Mouse (Mus musculus) neural tube, embryonic 11.5 days (tissue): Measurements from ENCODE around the gene Phtf2. TPM values are rescaled to one million over a fixed set of nuclear protein-coding genes. Genes with fewer than 3 reads are reported as not detected.

Experiments used
- ATAC-seq: fragments of 200-750 bp; cut with Nextera tagmentation; 2 replicates; pipeline ENCODE4 v1.8.0; 2017; ENCODE audit warnings: moderate number of reproducible peaks, mild to moderate bottlenecking, moderate TSS enrichment, moderate library complexity; ENCODE audit not compliant: insufficient read depth, low FRiP score, low TSS enrichment
- DNase-seq: peaks from one replicate; pipeline ENCODE4 v3.0.0-alpha.2; 2015; ENCODE audit warnings: low spot score
- H3K27ac ChIP-seq: fragments of 300-500 bp; sonication (generic); 2 replicates; pipeline ENCODE4 v1.5.1; 2014; ENCODE audit warnings: low read depth, mild to moderate bottlenecking, low read length
- H3K27me3 ChIP-seq: fragments of 300-500 bp; sonication (generic); 2 replicates; pipeline ENCODE4 v1.6.1; 2014; ENCODE audit warnings: mild to moderate bottlenecking, low read length, mixed read lengths; ENCODE audit not compliant: control insufficient read depth, insufficient read depth
- H3K36me3 ChIP-seq: fragments of 300-500 bp; sonication (generic); 2 replicates; pipeline ENCODE4 v1.6.1; 2014; ENCODE audit warnings: mild to moderate bottlenecking, low read length, moderate library complexity, mixed read lengths; ENCODE audit not compliant: control insufficient read depth, insufficient read depth
- H3K4me1 ChIP-seq: fragments of 300-500 bp; sonication (generic); 2 replicates; pipeline ENCODE4 v1.6.1; 2014; ENCODE audit warnings: low read length, mixed read lengths; ENCODE audit not compliant: control insufficient read depth, insufficient read depth
- H3K4me2 ChIP-seq: fragments of 300-500 bp; sonication (generic); 2 replicates; pipeline ENCODE4 v1.6.1; 2014; ENCODE audit warnings: low read depth, mild to moderate bottlenecking, moderate library complexity
- H3K4me3 ChIP-seq: fragments of 300-500 bp; sonication (generic); 2 replicates; pipeline ENCODE4 v1.5.1; 2014; ENCODE audit warnings: low read depth, low read length
- H3K9ac ChIP-seq: fragments of 300-500 bp; sonication (generic); 2 replicates; pipeline ENCODE4 v1.6.1; 2014; ENCODE audit warnings: mild to moderate bottlenecking, low read length
- H3K9me3 ChIP-seq: fragments of 300-500 bp; sonication (generic); 2 replicates; pipeline ENCODE4 v1.6.1; 2016; ENCODE audit warnings: low read length; ENCODE audit not compliant: control insufficient read depth
- WGBS: fragments of 180-500 bp; shearing (Covaris S2); extraction: QIAGEN DNeasy Blood & Tissue Kit; methylation state at CpG from one replicate; pipeline ENCODE4 v1.1.7; 2014; 5-methylcytosine and 5-hydroxymethylcytosine counted together
- polyA plus RNA-seq: library from polyadenylated mRNA; unstranded; fragments of >200 nt; fragmentation: Nextera tagmentation; extraction: Ambion mirVana; gene quantifications from 2 replicates; pipeline ENCODE4 v1.2.1, GENCODE M21; 2014

Gene Phtf2
- polyA plus RNA-seq, 1 experiment from 2014 or later = 21.5 TPM

DNA sequence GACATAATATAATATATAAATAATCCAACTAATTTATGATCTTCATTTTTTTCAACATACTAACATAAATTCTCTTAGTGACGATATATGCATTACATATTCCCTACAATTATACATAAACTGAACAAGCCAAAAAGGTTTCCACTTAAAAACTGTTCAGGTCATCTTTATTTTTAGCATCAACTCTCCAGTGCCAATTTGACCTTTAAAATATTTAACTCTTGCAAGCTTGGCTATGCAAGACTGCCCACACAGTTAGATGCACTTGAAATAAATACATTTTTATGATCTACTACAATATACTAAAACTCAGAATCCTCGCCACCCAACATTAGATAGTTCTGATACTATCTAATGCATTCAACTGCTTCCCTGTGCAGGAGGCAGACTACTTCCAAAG lies 1.5 kb downstream of the Phtf2 start:
- no peak overlapping the region for H3K9ac ChIP-seq
- WGBS = 78% methylated on average over 2 of the region's 2 CpGs

DNA sequence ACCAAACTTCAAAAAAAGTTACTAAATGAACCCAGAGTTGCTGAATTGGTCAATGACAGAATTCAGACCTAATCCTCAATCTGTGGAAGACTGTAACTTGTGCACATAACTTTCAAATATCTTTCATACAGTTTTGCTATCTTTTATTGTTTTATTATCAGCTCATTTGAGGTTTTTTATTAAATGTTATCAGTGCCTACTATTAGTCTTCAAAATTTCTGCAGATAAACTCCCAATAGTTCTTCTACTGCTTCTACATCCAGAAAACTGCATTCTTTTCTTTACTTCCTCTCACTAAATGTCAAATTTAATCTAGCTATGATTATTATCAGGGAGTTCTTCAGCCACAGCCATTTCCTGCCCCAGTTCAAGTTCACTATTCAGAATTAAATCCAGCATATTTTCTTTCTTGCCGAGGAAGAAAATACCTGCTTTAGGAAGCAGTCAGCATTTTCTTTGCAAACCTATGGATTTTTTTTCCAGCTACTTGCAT lies 4.9 kb downstream of the Phtf2 start:
- Histone ChIP-seq H3K27me3 (no peaks in the 10 kb centered on the region), H3K36me3 (no peaks in the 10 kb centered on the region), H3K9me3 (no peaks in the 10 kb centered on the region), H3K4me3 (no peak overlapping the region), H3K4me1 (0 out of 2 replicates have a peak, but pooled peaks cover 3% of the 10 kb centered on the region), H3K4me2 (no peak overlapping the region), H3K27ac (no peak overlapping the region), H3K9ac (no peak overlapping the region)
- WGBS = 95% methylated on average over 1 of the region's 1 CpGs
- ATAC-seq (no peak), DNase-seq (no peak)

More for the DNA sequence above, 1.5 kb downstream of the Phtf2 start:
- peak overlapping the region; percentile 49 for H3K4me2 ChIP-seq
- peak overlapping the region; percentile 86; the same call in 1 of the 2 replicates for H3K4me3 ChIP-seq
- no peak overlapping the region for H3K27ac ChIP-seq
- ATAC-seq (no peak), DNase-seq (no peak)
- H3K9me3 ChIP-seq = no peaks in the 10 kb centered on the region
- H3K36me3 ChIP-seq = no peaks in the 10 kb centered on the region
- H3K27me3 ChIP-seq = no peaks in the 10 kb centered on the region
- peaks cover 3% of the 10 kb centered on the region; the same call in 1 of the 2 replicates for H3K4me1 ChIP-seq

DNA sequence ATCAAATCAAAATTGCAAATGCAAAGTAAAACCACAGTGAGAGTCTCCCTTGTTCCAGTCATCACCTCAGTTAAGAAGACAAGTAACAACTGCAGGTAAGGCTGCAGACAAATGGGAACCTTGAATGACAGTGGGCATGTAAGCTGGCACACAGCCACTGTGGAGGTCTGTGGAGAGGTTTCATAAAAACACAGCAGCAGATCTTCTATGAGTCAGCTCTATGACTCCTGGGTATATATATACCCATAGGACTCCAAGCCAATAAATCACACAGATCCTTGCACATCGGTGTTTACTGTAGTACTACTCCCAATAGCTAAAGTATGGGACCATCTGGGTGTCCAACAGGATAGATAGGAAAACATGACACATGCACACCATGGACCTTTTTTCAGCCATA lies 8.8 kb downstream of the Phtf2 start:
- Histone ChIP-seq H3K4me3 (no peak overlapping the region), H3K36me3 (no peaks in the 10 kb centered on the region), H3K27me3 (no peaks in the 10 kb centered on the region), H3K4me2 (no peak overlapping the region), H3K9ac (no peak overlapping the region), H3K27ac (no peak overlapping the region), H3K4me1 (no peaks in the 10 kb centered on the region), H3K9me3 (no peaks in the 10 kb centered on the region)
- DNase-seq (no peak), ATAC-seq (no peak)
- 85% methylated on average over 1 of the region's 1 CpGs for WGBS

GRCm38 (mm10) chr5:20865193-20865755 lies 16.6 kb downstream of the Phtf2 start:
- Histone ChIP-seq H3K4me2 (no peak overlapping the region), H3K27me3 (no peaks in the 10 kb centered on the region), H3K4me1 (no peaks in the 10 kb centered on the region), H3K9me3 (no peaks in the 10 kb centered on the region), H3K36me3 (no peaks in the 10 kb centered on the region), H3K27ac (no peak overlapping the region), H3K4me3 (no peak overlapping the region), H3K9ac (no peak overlapping the region)
- no peak for DNase-seq
- 89% methylated on average over 2 of the region's 2 CpGs for WGBS
- no peak for ATAC-seq

DNA sequence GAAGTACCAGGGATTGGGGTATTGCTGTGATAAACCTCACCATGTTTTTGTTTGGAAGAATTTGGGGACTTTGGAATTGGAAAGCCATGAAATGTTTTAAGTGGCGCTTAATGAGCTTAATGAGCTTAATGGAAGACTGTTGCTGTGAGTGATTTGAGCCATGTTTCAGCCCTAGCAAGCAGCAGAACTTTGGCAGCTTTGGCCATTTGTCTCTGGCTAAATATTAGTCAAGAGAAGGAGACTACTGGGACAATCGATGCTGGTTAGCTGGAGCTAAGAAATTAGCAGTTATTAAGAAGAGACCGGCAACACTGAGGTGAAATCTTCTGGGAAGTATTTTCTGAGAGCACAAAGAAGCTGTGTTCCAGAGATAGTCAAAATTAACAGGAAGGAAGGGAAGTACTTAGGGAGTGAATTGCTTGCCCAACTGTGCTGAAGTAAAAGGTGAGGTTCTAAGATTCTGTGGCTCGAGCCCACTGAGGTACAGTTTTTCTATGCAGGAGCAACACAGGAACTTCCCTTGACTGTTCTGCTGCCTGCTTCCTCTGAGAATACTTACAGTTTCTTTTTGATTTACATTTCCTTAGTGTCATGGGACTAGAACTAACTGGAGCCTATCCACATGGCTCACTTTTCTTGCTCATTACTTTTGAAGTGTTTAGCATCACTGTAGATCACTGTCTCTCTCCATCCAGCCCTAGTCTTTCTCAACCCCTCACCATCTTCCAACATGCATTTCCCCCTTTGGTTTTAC lies 17.5 kb downstream of the Phtf2 start:
- no peak for ATAC-seq
- Histone ChIP-seq H3K27me3 (no peaks in the 10 kb centered on the region), H3K4me1 (no peaks in the 10 kb centered on the region), H3K9ac (no peak overlapping the region), H3K9me3 (no peaks in the 10 kb centered on the region), H3K4me3 (no peak overlapping the region), H3K4me2 (no peak overlapping the region), H3K27ac (no peak overlapping the region), H3K36me3 (no peaks in the 10 kb centered on the region)
- 81% methylated on average over 4 of the region's 4 CpGs for WGBS
- DNase-seq = no peak

DNA sequence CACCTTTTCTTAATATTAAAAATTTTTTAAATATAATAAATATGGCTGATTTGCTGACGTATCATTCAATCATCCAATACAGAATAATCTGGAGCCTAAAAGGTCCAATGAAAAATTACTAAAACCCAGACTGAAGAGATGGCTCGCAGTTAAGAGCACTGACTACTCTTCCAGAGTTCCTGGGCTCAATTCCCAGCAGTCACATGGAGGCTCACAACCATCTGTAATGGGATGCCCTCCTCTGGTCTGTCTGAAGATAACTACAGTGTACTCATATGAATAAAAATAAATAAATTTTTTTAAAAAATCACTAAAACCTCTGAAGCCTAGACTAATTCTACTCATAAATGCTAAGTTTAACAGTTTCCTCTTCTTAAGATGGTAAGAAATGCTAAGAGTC lies 20.0 kb downstream of the Phtf2 start:
- no peak overlapping the region for H3K27ac ChIP-seq
- no peaks in the 10 kb centered on the region for H3K27me3 ChIP-seq
- H3K4me1 ChIP-seq = no peaks in the 10 kb centered on the region
- no peak overlapping the region for H3K9ac ChIP-seq
- no peaks in the 10 kb centered on the region for H3K36me3 ChIP-seq
- H3K4me3 ChIP-seq = no peak overlapping the region
- no peak overlapping the region for H3K4me2 ChIP-seq
- WGBS = 96% methylated on average over 2 of the region's 2 CpGs
- no peak for DNase-seq
- ATAC-seq = no peak
- no peaks in the 10 kb centered on the region for H3K9me3 ChIP-seq

- Histone ChIP-seq H3K27me3 (no peaks in the 10 kb centered on the region), H3K4me1 (no peaks in the 10 kb centered on the region), H3K9ac (no peak overlapping the region), H3K27ac (no peak overlapping the region), H3K36me3 (no peaks in the 10 kb centered on the region), H3K9me3 (no peaks in the 10 kb centered on the region), H3K4me2 (no peak overlapping the region), H3K4me3 (no peak overlapping the region)
- no peak for DNase-seq
- 98% methylated on average over 4 of the region's 4 CpGs for WGBS
- no peak for ATAC-seq
Measured at GRCm38 (mm10) chr5:20860565-20860964, 21.4 kb downstream of the Phtf2 start.

- no peak overlapping the region for H3K27ac ChIP-seq
- no peak overlapping the region for H3K4me3 ChIP-seq
- no peaks in the 10 kb centered on the region for H3K9me3 ChIP-seq
- no peaks in the 10 kb centered on the region for H3K4me1 ChIP-seq
- 92% methylated on average over 2 of the region's 2 CpGs for WGBS
- H3K36me3 ChIP-seq = no peaks in the 10 kb centered on the region
- H3K4me2 ChIP-seq = no peak overlapping the region
- H3K9ac ChIP-seq = no peak overlapping the region
- no peaks in the 10 kb centered on the region for H3K27me3 ChIP-seq
- ATAC-seq (no peak), DNase-seq (no peak)
Measured at GRCm38 (mm10) chr5:20858404-20858803, 23.5 kb downstream of the Phtf2 start.

GRCm38 (mm10) chr5:20855066-20855465 lies 26.9 kb downstream of the Phtf2 start:
- no peaks in the 10 kb centered on the region for H3K4me1 ChIP-seq
- no peak overlapping the region for H3K27ac ChIP-seq
- H3K9me3 ChIP-seq = no peaks in the 10 kb centered on the region
- H3K36me3 ChIP-seq = no peaks in the 10 kb centered on the region
- DNase-seq = no peak
- no peak overlapping the region for H3K4me2 ChIP-seq
- no peak overlapping the region for H3K4me3 ChIP-seq
- WGBS = 92% methylated on average over 4 of the region's 4 CpGs
- H3K27me3 ChIP-seq = no peaks in the 10 kb centered on the region
- ATAC-seq = no peak
- no peak overlapping the region for H3K9ac ChIP-seq
